Mouse (Mus musculus) heart, postnatal 36 days (tissue): ENCODE data around the gene Gm4894. TPM values are rescaled to one million over a fixed set of nuclear protein-coding genes. Genes with fewer than 3 reads are reported as not detected.
A peak's percentile ranks its signal among the peaks of the same experiment; 100 is the strongest.

Experiments used
- DNase-seq, 2 experiments: peaks; one replicate each; pipeline ENCODE4 v3.0.0; 2021 to 2022
- intact Hi-C: fragments of 180-260 bp; cut with DNase I; formaldehyde crosslinking; loops from one replicate; pipeline ENCODE4 v1.15.1; 2025
- total RNA-seq, 2 experiments: library from RNA; stranded (reverse); gene quantifications; 2 replicates each; pipeline ENCODE4 v1.2.3; 2021

Gene Gm4894
- total RNA-seq: not detected

- no peak for DNase-seq
- intact Hi-C loops: no loop called here
Observed at GRCm38 (mm10) chr9:49250231-49250630, at the start of gene Gm4894. TSS of gene Gm4894 (plus strand) at chr9:49250531.

GRCm38 (mm10) chr9:49206331-49206730 is 44.0 kb upstream of the Gm4894 start:
- no peak for DNase-seq

GRCm38 (mm10) chr9:49211493-49211892 is 38.8 kb upstream of the Gm4894 start:
- intact Hi-C loops: no loop called here
- no peak for DNase-seq

More at GRCm38 (mm10) chr9:49206331-49206730, 44.0 kb upstream of the Gm4894 start:
- intact Hi-C loops: loop anchor here (10.0 kb wide), 1 partner anchor 802 kb away; no protein-coding TSS in a partner anchor

GRCm38 (mm10) chr9:49214734-49215133 is 35.6 kb upstream of the Gm4894 start:
- DNase-seq: no peak
- intact Hi-C loops: no loop called here

GRCm38 (mm10) chr9:49217626-49218607 is 32.4 kb upstream of the Gm4894 start:
- no peak for DNase-seq
- intact Hi-C loops: no loop called here

- no peak for DNase-seq
- intact Hi-C loops: no loop called here
Observed at GRCm38 (mm10) chr9:49224488-49224887, 25.8 kb upstream of the Gm4894 start.

GRCm38 (mm10) chr9:49227442-49227841 is 22.9 kb upstream of the Gm4894 start:
- DNase-seq: no peak
- intact Hi-C loops: no loop called here

GRCm38 (mm10) chr9:49229054-49229453 is 21.3 kb upstream of the Gm4894 start:
- intact Hi-C loops: no loop called here
- DNase-seq: peak in 1 of 2 experiments; percentile 9

GRCm38 (mm10) chr9:49246839-49247238 is 3.5 kb upstream of the Gm4894 start:
- intact Hi-C loops: loop anchor here (1.0 to 5.0 kb wide), 2 partner anchors 165 to 242 kb away; partner anchors contain the start of gene Tmprss5
- DNase-seq: peak; percentile 70 to 78

- no peak for DNase-seq
- intact Hi-C loops: no loop called here
Observed at GRCm38 (mm10) chr9:49268949-49269348, 18.6 kb downstream of the Gm4894 start.

GRCm38 (mm10) chr9:49273566-49273965 is 23.2 kb downstream of the Gm4894 start:
- intact Hi-C loops: no loop called here
- DNase-seq: no peak

GRCm38 (mm10) chr9:49275976-49276375 is 25.6 kb downstream of the Gm4894 start:
- DNase-seq: no peak
- intact Hi-C loops: no loop called here

GRCm38 (mm10) chr9:49276542-49277334 is 26.4 kb downstream of the Gm4894 start:
- intact Hi-C loops: no loop called here
- no peak for DNase-seq

GRCm38 (mm10) chr9:49295101-49295500 is 44.8 kb downstream of the Gm4894 start:
- intact Hi-C loops: no loop called here
- no peak for DNase-seq

- peak in 1 of 2 experiments; percentile 14 for DNase-seq
Observed at GRCm38 (mm10) chr9:49307576-49307975, 57.2 kb downstream of the Gm4894 start.

GRCm38 (mm10) chr9:49310821-49311220 is 60.5 kb downstream of the Gm4894 start:
- intact Hi-C loops: no loop called here
- DNase-seq: peak in 1 of 2 experiments; percentile 2

More at GRCm38 (mm10) chr9:49307576-49307975, 57.2 kb downstream of the Gm4894 start:
- intact Hi-C loops: no loop called here

GRCm38 (mm10) chr9:49318638-49319037 is 68.3 kb downstream of the Gm4894 start:
- intact Hi-C loops: no loop called here
- DNase-seq: no peak
